Mouse (Mus musculus): Measurements from ENCODE around the gene Cacnb2. TPM values are rescaled to one million over a fixed set of nuclear protein-coding genes. Genes with fewer than 3 reads are reported as not detected.

Cacnb2 gene
- polyA plus RNA-seq, 1 experiment, result 45.1 TPM

- no peak overlapping the region for H3K4me3 ChIP-seq (replicated peaks; ENCODE audit: insufficient read depth, low read depth, low read length)
- no peak for DNase-seq
- no peak overlapping the region for H3K27ac ChIP-seq (ENCODE audit: insufficient read depth, low read length)
- H3K4me1 ChIP-seq (ENCODE audit: control insufficient read depth, insufficient read depth, low read length), result no peaks in the 10 kb centered on the region
- TF ChIP-seq CTCF (IDR thresholded peaks at IDR 0.05; ENCODE audit: borderline replicate concordance, insufficient read depth, low read depth, low read length) (no peak), POLR2A (IDR thresholded peaks at IDR 0.05; ENCODE audit: borderline replicate concordance, insufficient read depth, low read length) (no peak)
- 85% methylated on average over 5 of the region's 5 CpGs for WGBS
- H3K27me3 ChIP-seq (ENCODE audit: control insufficient read depth, insufficient read depth, low read length), result no peaks in the 10 kb centered on the region
Measured at GRCm38 (mm10) chr2:14997836-14998235, 394.9 kb downstream of the Cacnb2 start.

GRCm38 (mm10) chr2:15007531-15007930 is 404.6 kb downstream of the Cacnb2 start:
- DNase-seq, result no peak
- Histone ChIP-seq H3K27me3 (ENCODE audit: control insufficient read depth, insufficient read depth, low read length) (no peaks in the 10 kb centered on the region), H3K4me3 (replicated peaks; ENCODE audit: insufficient read depth, low read depth, low read length) (no peak overlapping the region), H3K4me1 (ENCODE audit: control insufficient read depth, insufficient read depth, low read length) (no peaks in the 10 kb centered on the region), H3K27ac (ENCODE audit: insufficient read depth, low read length) (no peak overlapping the region)
- TF ChIP-seq POLR2A (IDR thresholded peaks at IDR 0.05; ENCODE audit: borderline replicate concordance, insufficient read depth, low read length) (no peak), CTCF (IDR thresholded peaks at IDR 0.05; ENCODE audit: borderline replicate concordance, insufficient read depth, low read depth, low read length) (no peak)
- WGBS, result 91% methylated on average over 3 of the region's 3 CpGs

- no peak for DNase-seq
- no peaks in the 10 kb centered on the region for H3K27me3 ChIP-seq (ENCODE audit: control insufficient read depth, insufficient read depth, low read length)
- H3K27ac ChIP-seq (ENCODE audit: insufficient read depth, low read length), result no peak overlapping the region
- WGBS, result 95% methylated on average over 1 of the region's 1 CpGs
- H3K4me1 ChIP-seq (ENCODE audit: control insufficient read depth, insufficient read depth, low read length), result no peaks in the 10 kb centered on the region
- H3K4me3 ChIP-seq (replicated peaks; ENCODE audit: insufficient read depth, low read depth, low read length), result no peak overlapping the region
- no peak for TF ChIP-seq CTCF (IDR thresholded peaks at IDR 0.05; ENCODE audit: borderline replicate concordance, insufficient read depth, low read depth, low read length)
- TF ChIP-seq POLR2A (IDR thresholded peaks at IDR 0.05; ENCODE audit: borderline replicate concordance, insufficient read depth, low read length), result no peak
Measured at GRCm38 (mm10) chr2:15008072-15008471, 405.2 kb downstream of the Cacnb2 start.

- no peaks in the 10 kb centered on the region for H3K27me3 ChIP-seq (ENCODE audit: control insufficient read depth, insufficient read depth, low read length)
- H3K27ac ChIP-seq (ENCODE audit: insufficient read depth, low read length), result no peak overlapping the region
- no peaks in the 10 kb centered on the region for H3K4me1 ChIP-seq (ENCODE audit: control insufficient read depth, insufficient read depth, low read length)
- no peak for TF ChIP-seq POLR2A (IDR thresholded peaks at IDR 0.05; ENCODE audit: borderline replicate concordance, insufficient read depth, low read length)
- no peak for TF ChIP-seq CTCF (IDR thresholded peaks at IDR 0.05; ENCODE audit: borderline replicate concordance, insufficient read depth, low read depth, low read length)
- 93% methylated on average over 3 of the region's 3 CpGs for WGBS
- no peak for DNase-seq
- no peak overlapping the region for H3K4me3 ChIP-seq (replicated peaks; ENCODE audit: insufficient read depth, low read depth, low read length)
Measured at GRCm38 (mm10) chr2:15026817-15027216, 423.9 kb downstream of the Cacnb2 start.

GRCm38 (mm10) chr2:15027816-15028215 is 424.9 kb downstream of the Cacnb2 start:
- Histone ChIP-seq H3K4me3 (replicated peaks; ENCODE audit: insufficient read depth, low read depth, low read length) (no peak overlapping the region), H3K27ac (ENCODE audit: insufficient read depth, low read length) (no peak overlapping the region), H3K4me1 (ENCODE audit: control insufficient read depth, insufficient read depth, low read length) (no peaks in the 10 kb centered on the region), H3K27me3 (ENCODE audit: control insufficient read depth, insufficient read depth, low read length) (no peaks in the 10 kb centered on the region)
- TF ChIP-seq POLR2A (IDR thresholded peaks at IDR 0.05; ENCODE audit: borderline replicate concordance, insufficient read depth, low read length) (no peak), CTCF (IDR thresholded peaks at IDR 0.05; ENCODE audit: borderline replicate concordance, insufficient read depth, low read depth, low read length) (no peak)
- no peak for DNase-seq
- WGBS, result 83% methylated on average over 1 of the region's 1 CpGs

Other genes with a start within 250 kb of the Cacnb2 start
- gene Slc39a12, start 214.8 kb upstream of the Cacnb2 start, polyA plus RNA-seq (2012; rRNA removed), result 55.3 and 56.1 TPM in 2 replicates

Measured in cerebellum, adult 2 months (tissue).